Mouse (Mus musculus) brain, adult 2 months (tissue): Measurements from ENCODE around the gene Stk19.
A peak's percentile ranks its signal among the peaks of the same experiment; 100 is the strongest.
"Not testable (repeated sequence)": the region's sequence is repeated elsewhere in the genome, so short reads cannot be mapped to it uniquely, and the experiment has no call there.

Source experiments
- DNase-seq: peaks from one replicate; pipeline ENCODE4 v3.0.0; 2011; ENCODE audit warnings: low read depth, low spot score

The Stk19 gene

GRCm38 (mm10) chr17:34797211-34797995 lies 39.3 kb downstream of the Stk19 start:
- DNase-seq = not testable (repeated sequence)

- no peak for DNase-seq
These were observed 40.2 kb downstream of the Stk19 start for GRCm38 (mm10) chr17:34796311-34797140.

GRCm38 (mm10) chr17:34795633-34796032 lies 41.1 kb downstream of the Stk19 start:
- DNase-seq = peak; percentile 7

GRCm38 (mm10) chr17:34795016-34795415 lies 41.7 kb downstream of the Stk19 start:
- no peak for DNase-seq

GRCm38 (mm10) chr17:34777680-34778325 lies 58.9 kb downstream of the Stk19 start:
- DNase-seq = peak; percentile 74
